Mouse (Mus musculus) A20 (cell line): Measurements from ENCODE around the gene Rhbg.
A peak's percentile ranks its signal among the peaks of the same experiment; 100 is the strongest.

Experiments used
- DNase-seq: peaks from one replicate; pipeline ENCODE4 v3.0.0-alpha.2; 2011; ENCODE audit warnings: low read depth, low spot score

Gene Rhbg

GRCm38 (mm10) chr3:88262346-88262745, 7.8 kb upstream of the Rhbg start:
- DNase-seq: no peak

- DNase-seq: no peak
Observed at GRCm38 (mm10) chr3:88256382-88256781, 1.9 kb upstream of the Rhbg start.

GRCm38 (mm10) chr3:88255950-88256349, 1.4 kb upstream of the Rhbg start:
- DNase-seq: no peak

GRCm38 (mm10) chr3:88252739-88253138, 1.8 kb downstream of the Rhbg start:
- DNase-seq: no peak

GRCm38 (mm10) chr3:88248406-88248805, 6.1 kb downstream of the Rhbg start:
- no peak for DNase-seq

- DNase-seq: no peak
Observed at GRCm38 (mm10) chr3:88247666-88248065, 6.8 kb downstream of the Rhbg start.

- DNase-seq: peak; percentile 79
Observed at GRCm38 (mm10) chr3:88245811-88246210, 8.7 kb downstream of the Rhbg start.

GRCm38 (mm10) chr3:88244071-88244470, 10.4 kb downstream of the Rhbg start:
- DNase-seq: peak; percentile 63

GRCm38 (mm10) chr3:88242531-88242930, 12.0 kb downstream of the Rhbg start:
- DNase-seq: peak; percentile 71

- no peak for DNase-seq
Observed at GRCm38 (mm10) chr3:88241045-88241786, 13.3 kb downstream of the Rhbg start.

- DNase-seq: no peak
Observed at GRCm38 (mm10) chr3:88239446-88239845, 15.1 kb downstream of the Rhbg start.

GRCm38 (mm10) chr3:88238866-88239391, 15.6 kb downstream of the Rhbg start:
- DNase-seq: no peak

- peak; percentile 38 for DNase-seq
Observed at GRCm38 (mm10) chr3:88237556-88238194, 16.8 kb downstream of the Rhbg start.

GRCm38 (mm10) chr3:88237161-88237555, 17.4 kb downstream of the Rhbg start:
- no peak for DNase-seq

GRCm38 (mm10) chr3:88235616-88236015, 18.9 kb downstream of the Rhbg start:
- DNase-seq: no peak

- DNase-seq: peak; percentile 70
Observed at GRCm38 (mm10) chr3:88235216-88235615, 19.3 kb downstream of the Rhbg start.

- peak; percentile 15 for DNase-seq
Observed at GRCm38 (mm10) chr3:88234041-88234440, 20.5 kb downstream of the Rhbg start.

GRCm38 (mm10) chr3:88232851-88233649, 21.5 kb downstream of the Rhbg start:
- DNase-seq: no peak

GRCm38 (mm10) chr3:88232301-88232702, 22.2 kb downstream of the Rhbg start:
- DNase-seq: no peak

GRCm38 (mm10) chr3:88231061-88231641, 23.4 kb downstream of the Rhbg start:
- DNase-seq: no peak

GRCm38 (mm10) chr3:88230262-88231047, 24.1 kb downstream of the Rhbg start:
- no peak for DNase-seq
